ENCODE assay signal across 8 mouse cellular contexts in genomic region chr6:34230768-34231381, GRCm38 (mm10). TPM values are rescaled to one million over a fixed set of nuclear protein-coding genes. Genes with fewer than 3 reads are reported as not detected.
DNase-seq lines count a peak whose midpoint lies in the region; ATAC-seq lines count a peak whose summit lies in the region.

No protein-coding gene starts in this region.

- H3K4me3 ChIP-seq in embryonic facial prominence, embryonic 10.5 days, result no peak overlapping the region
- no peak overlapping the region for H3K4me3 ChIP-seq in neural tube, embryonic 11.5 days (ENCODE audit: low read depth, low read length)

- no peak overlapping the region for H3K27ac ChIP-seq in embryonic facial prominence, embryonic 10.5 days (replicated peaks)
- H3K27ac ChIP-seq in neural tube, embryonic 11.5 days (ENCODE audit: low read depth, low read length), result no peak overlapping the region

- H3K36me3 ChIP-seq in embryonic facial prominence, embryonic 10.5 days (replicated peaks), result no peaks in the 10 kb centered on the region
- no peaks in the 10 kb centered on the region for H3K36me3 ChIP-seq in neural tube, embryonic 11.5 days (ENCODE audit: control insufficient read depth, insufficient read depth, low read length)

- WGBS in embryonic facial prominence, embryonic 10.5 days, result 49% methylated on average over 13 of the region's 13 CpGs
- WGBS in neural tube, embryonic 11.5 days, result 44% methylated on average over 13 of the region's 13 CpGs

- H3K4me1 ChIP-seq in embryonic facial prominence, embryonic 10.5 days, result 0 out of 2 replicates have a peak, but pooled peaks cover 2% of the 10 kb centered on the region
- H3K4me1 ChIP-seq in neural tube, embryonic 11.5 days (ENCODE audit: control insufficient read depth, insufficient read depth, low read length), result no peaks in the 10 kb centered on the region

- H3K4me2 ChIP-seq in neural tube, embryonic 11.5 days (ENCODE audit: low read depth), result no peak overlapping the region

- no peaks in the 10 kb centered on the region for H3K9me3 ChIP-seq in embryonic facial prominence, embryonic 10.5 days
- H3K9me3 ChIP-seq in neural tube, embryonic 11.5 days (ENCODE audit: control insufficient read depth, low read length), result no peaks in the 10 kb centered on the region

- H3K27me3 ChIP-seq in embryonic facial prominence, embryonic 10.5 days (replicated peaks; ENCODE audit: low read depth, poor library complexity, severe bottlenecking), result peaks cover 9% of the 10 kb centered on the region; the same call in 1 of the 2 replicates
- H3K27me3 ChIP-seq in neural tube, embryonic 11.5 days (ENCODE audit: control insufficient read depth, insufficient read depth, low read length), result no peaks in the 10 kb centered on the region

- DNase-seq in urinary bladder, postnatal 25 days (ENCODE audit: low spot score), result peak; percentile 54
- DNase-seq in urinary bladder, adult 18-20 months (ENCODE audit: low spot score in 2 of 2), result no peak
- DNase-seq in adrenal gland, postnatal 36 days, result peak; percentile 24 to 62
- peak; percentile 50 for DNase-seq in embryonic facial prominence, embryonic 10.5 days (ENCODE audit: low spot score)
- DNase-seq in kidney, adult 18-20 months, result peak; percentile 57
- peak; percentile 63 to 71 for DNase-seq in left cerebral cortex, postnatal 25 days (ENCODE audit: low spot score in 2 of 2)
- DNase-seq in neural tube, embryonic 11.5 days (ENCODE audit: low spot score), result peak; percentile 58

- H3K9ac ChIP-seq in neural tube, embryonic 11.5 days (ENCODE audit: low read length), result no peak overlapping the region

- no peak for ATAC-seq in neural tube, embryonic 11.5 days (ENCODE audit: insufficient read depth, low FRiP score, low TSS enrichment)
- no peak for ATAC-seq in erythroblast, adult 5-6 weeks (replicated peaks; ENCODE audit: low FRiP score, poor library complexity, severe bottlenecking)

- intact Hi-C loops in left cerebral cortex, postnatal 25 days (cut with DNase I), result loop anchor here (2.0 kb wide), 1 partner anchor 26 kb away; no protein-coding TSS in a partner anchor

RNA-seq across cellular contexts. Expression of gene Slc35b4, which starts 54.0 kb away (rescaled TPM):
- total RNA-seq in adrenal gland, postnatal 36 days (2021), result 10 to 100 TPM; 33.2 to 36.9 TPM
- polyA plus RNA-seq in embryonic facial prominence, embryonic 10.5 days (2016; fragmentation: Nextera tagmentation; extraction: Ambion mirVana), result 42.6 and 43.6 TPM in 2 replicates
- 10 to 100 TPM; 54.7 to 64.1 TPM for total RNA-seq in left cerebral cortex, postnatal 25 days (2021)
- polyA plus RNA-seq in neural tube, embryonic 11.5 days (2014; fragmentation: Nextera tagmentation; extraction: Ambion mirVana), result 49.3 and 51.2 TPM in 2 replicates
- total RNA-seq in erythroblast, adult 5-6 weeks (2015; ENCODE audit: low replicate concordance), result 5.8 and 10.7 TPM in 2 replicates
- total RNA-seq in erythroblast, adult 5-6 weeks (2017; ENCODE audit: low replicate concordance), result 9.2 and 9.5 TPM in 2 replicates

Comparison
In these comparisons a context has a peak if more than half of its experiments do, and no peak if none do; other contexts are left out.
1. DNase-seq: peak in urinary bladder, postnatal 25 days (single experiment), adrenal gland, postnatal 36 days (2 of 2), embryonic facial prominence, embryonic 10.5 days (single experiment), kidney, adult 18-20 months (single experiment), left cerebral cortex, postnatal 25 days (2 of 2) and neural tube, embryonic 11.5 days (single experiment); none in urinary bladder, adult 18-20 months (0 of 2).